Mouse (Mus musculus) brown adipose tissue, adult 24 weeks (tissue): ENCODE data around the gene Mfap1b. TPM values are rescaled to one million over a fixed set of nuclear protein-coding genes. Genes with fewer than 3 reads are reported as not detected.
"Not testable (repeated sequence)": the region's sequence is repeated elsewhere in the genome, so short reads cannot be mapped to it uniquely, and the experiment has no call there.

Experiments
- H3K27ac ChIP-seq: fragments of 200-500 bp; replicated peaks from 2 replicates; pipeline ENCODE4 v1.5.1; 2012; ENCODE audit warnings: low read depth, mild to moderate bottlenecking, low read length
- H3K4me1 ChIP-seq: fragments of 200-500 bp; 2 replicates; pipeline ENCODE4 v1.6.1; 2012; ENCODE audit warnings: low read length, mixed read lengths; ENCODE audit not compliant: control insufficient read depth, insufficient read depth, insufficient read length
- H3K4me3 ChIP-seq: fragments of 200-500 bp; 2 replicates; pipeline ENCODE4 v1.5.1; 2012; ENCODE audit warnings: low read depth, mild to moderate bottlenecking, low read length, moderate library complexity; ENCODE audit not compliant: insufficient read depth
- polyA plus RNA-seq: library from polyadenylated mRNA; stranded (reverse); fragments of >200 nt; gene quantifications from 2 replicates; pipeline ENCODE4 v1.2.4, GENCODE M21; 2012; ENCODE audit not compliant: missing spikeins, insufficient read depth, insufficient read length

Gene Mfap1b
- polyA plus RNA-seq, result 22.1 and 30.8 TPM in 2 replicates

DNA sequence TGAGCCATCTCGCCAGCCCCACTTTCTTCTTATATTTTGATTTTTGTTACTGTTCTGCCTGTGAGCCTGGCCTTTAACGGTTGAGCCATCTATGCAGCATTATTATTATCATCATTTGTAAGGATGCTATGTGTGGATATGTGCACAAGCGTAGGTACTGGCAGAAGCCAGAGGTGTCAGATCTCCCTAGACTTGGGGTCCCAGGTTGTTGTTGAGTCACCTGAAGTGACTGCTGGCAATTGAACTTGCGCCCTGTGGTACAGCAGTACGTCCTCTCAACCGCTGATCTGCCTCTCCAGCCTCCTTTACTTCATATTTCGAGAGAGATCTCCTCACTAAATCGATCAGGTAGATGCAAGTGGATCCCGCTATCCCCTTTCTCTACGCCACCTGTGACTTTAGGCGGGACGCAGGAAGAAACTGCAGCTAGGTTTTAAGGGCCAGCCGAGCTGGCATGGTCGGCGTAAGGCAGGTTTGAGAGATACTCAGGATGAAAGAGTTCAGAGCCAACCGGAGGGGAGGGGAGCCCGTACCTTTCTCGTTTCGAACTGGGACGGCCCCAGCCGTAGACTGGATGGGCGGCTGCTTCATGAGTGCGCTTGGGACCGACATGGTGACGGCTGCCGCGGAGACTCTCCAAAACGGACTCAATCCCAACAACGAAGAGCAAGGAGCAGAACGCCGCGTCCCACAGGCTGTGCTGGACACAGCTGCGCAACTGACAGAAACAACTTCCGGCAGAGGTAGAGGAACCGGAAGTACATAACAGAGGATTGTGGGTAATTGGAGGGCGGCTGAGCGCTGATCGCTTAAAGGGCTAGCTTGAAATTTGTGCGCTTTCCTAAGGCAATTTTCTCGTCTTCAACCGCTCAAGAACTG is at the start of gene Mfap1b:
TSS of gene Mfap1b (minus strand) at position 767 of the 879 bp plus-strand sequence.
- not testable (repeated sequence) for H3K4me1 ChIP-seq
- Histone ChIP-seq H3K4me3 (peak within 1 kb of the TSS; percentile 74), H3K27ac (peak within 1 kb of the TSS; percentile 47)

DNA sequence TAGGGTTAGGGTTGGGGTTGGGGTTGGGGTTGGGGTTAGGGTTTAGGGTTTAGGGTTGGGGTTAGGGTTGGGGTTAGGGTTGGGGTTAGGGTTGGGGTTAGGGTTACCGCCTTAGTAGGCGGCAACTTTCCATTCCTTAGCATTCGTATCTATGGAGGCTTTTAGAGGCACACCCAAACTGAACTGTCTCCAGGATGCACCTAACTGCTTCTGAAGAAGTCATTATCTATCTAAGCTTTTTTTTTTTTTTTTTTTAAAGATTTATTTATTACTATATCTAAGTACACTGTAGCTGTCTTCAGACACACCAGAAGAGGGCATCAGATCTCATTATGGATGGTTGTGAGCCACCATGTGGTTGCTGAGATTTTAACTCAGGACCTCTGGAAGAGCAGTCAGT is 49.0 kb upstream of the Mfap1b start:
- not testable (repeated sequence) for H3K4me3 ChIP-seq

DNA sequence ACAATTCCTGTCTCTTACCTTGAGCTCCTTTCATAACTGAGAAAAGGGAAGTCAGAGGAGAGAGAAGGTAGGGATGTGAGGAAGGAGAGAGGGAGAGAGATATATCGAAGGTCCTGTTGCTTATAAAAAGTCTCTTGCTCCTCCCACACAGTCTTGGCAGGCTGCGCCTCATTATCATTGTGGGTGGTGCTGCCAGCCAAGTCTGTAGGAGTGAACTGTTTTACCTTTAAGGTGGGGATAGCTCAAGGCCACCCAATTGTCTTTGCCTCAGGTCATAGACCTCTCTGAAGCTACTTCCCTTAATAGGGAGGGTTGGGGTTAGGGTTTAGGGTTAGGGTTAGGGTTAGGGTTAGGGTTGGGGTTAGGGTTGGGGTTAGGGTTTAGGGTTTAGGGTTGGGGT is 48.1 kb upstream of the Mfap1b start:
- Histone ChIP-seq H3K27ac (no peak overlapping the region), H3K4me3 (no peak overlapping the region), H3K4me1 (no peaks in the 10 kb centered on the region)

More for the DNA sequence above, 49.0 kb upstream of the Mfap1b start:
- not testable (repeated sequence) for H3K27ac ChIP-seq, H3K4me1 ChIP-seq

DNA sequence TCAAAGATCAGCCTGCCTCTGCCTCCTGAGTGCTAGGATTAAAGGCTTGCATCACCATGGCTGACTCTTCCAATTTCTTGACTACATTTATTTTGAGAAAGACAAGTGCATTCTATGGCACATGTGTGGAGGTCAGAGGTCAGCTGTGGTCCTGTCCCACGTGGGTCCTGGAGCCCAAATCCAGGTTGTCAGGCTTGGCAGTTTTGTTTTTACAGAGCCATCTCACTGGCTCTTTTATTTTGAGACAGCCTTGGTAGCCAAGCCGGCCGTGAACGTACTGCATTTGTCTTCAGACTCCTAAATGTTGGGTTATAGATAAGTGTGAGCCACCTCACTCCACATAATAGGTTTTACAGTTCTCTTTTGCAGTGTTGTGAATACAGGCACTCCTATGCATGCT is 44.8 kb upstream of the Mfap1b start:
- H3K4me1 ChIP-seq, H3K4me3 ChIP-seq, H3K27ac ChIP-seq: not testable (repeated sequence)

- no peaks in the 10 kb centered on the region for H3K4me1 ChIP-seq
- H3K4me3 ChIP-seq, result no peak overlapping the region
- H3K27ac ChIP-seq, result no peak overlapping the region
Measured at GRCm38 (mm10) chr2:121518106-121518505, 44.2 kb upstream of the Mfap1b start.

- no peak overlapping the region for H3K27ac ChIP-seq
- H3K4me1 ChIP-seq, result no peaks in the 10 kb centered on the region; the same call in 1 of the 2 replicates
- H3K4me3 ChIP-seq, result no peak overlapping the region
Measured at GRCm38 (mm10) chr2:121514211-121514610, 40.3 kb upstream of the Mfap1b start.

GRCm38 (mm10) chr2:121512991-121513765 is 39.3 kb upstream of the Mfap1b start:
- not testable (repeated sequence) for H3K4me1 ChIP-seq, H3K27ac ChIP-seq, H3K4me3 ChIP-seq

DNA sequence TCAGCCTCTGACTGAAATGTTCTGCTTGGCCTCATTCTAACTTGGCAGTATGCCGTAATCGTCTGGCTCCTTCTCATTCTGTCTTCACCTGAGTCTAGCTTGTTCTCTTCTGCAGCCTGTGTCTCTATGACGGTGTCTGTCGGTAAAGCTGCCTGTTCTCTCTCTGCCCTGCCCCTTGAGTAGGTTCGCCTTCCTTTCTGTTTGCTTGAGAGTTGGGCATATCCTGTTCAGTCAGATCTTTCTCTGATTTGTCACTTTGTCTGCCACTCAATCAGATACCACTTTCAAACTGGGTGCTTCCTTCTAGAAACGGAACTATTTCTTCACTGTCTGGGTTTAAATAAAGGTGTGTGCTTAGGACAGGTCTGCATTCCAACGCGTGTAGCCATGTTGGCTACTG is 37.5 kb upstream of the Mfap1b start:
- no peak overlapping the region for H3K4me3 ChIP-seq
- peaks cover 5% of the 10 kb centered on the region for H3K4me1 ChIP-seq
- H3K27ac ChIP-seq, result no peak overlapping the region

GRCm38 (mm10) chr2:121509584-121509983 is 35.7 kb upstream of the Mfap1b start:
- Histone ChIP-seq H3K4me1 (peaks cover 5% of the 10 kb centered on the region), H3K27ac (no peak overlapping the region), H3K4me3 (peak overlapping the region; percentile 53)

DNA sequence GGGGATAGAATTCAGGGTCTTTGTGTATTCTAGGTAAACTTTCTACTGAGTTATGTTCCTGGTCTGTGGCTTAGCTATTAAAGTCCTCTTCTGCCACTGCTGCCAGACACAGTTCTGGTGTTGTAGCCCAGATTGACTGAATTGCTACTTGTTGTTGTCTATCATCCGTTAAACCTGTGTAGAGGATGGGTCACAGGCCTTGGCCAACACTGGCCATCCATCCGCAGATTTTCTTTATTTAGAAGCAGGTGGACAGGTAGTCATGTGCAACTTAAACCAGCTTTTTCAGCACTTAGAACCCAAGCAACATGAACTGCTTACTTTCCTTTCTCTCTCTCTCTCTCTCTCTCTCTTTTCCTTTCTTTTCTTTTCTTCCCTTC is 34.1 kb upstream of the Mfap1b start:
- Histone ChIP-seq H3K27ac (no peak overlapping the region), H3K4me1 (peaks cover 5% of the 10 kb centered on the region), H3K4me3 (peak overlapping the region; percentile 53)

DNA sequence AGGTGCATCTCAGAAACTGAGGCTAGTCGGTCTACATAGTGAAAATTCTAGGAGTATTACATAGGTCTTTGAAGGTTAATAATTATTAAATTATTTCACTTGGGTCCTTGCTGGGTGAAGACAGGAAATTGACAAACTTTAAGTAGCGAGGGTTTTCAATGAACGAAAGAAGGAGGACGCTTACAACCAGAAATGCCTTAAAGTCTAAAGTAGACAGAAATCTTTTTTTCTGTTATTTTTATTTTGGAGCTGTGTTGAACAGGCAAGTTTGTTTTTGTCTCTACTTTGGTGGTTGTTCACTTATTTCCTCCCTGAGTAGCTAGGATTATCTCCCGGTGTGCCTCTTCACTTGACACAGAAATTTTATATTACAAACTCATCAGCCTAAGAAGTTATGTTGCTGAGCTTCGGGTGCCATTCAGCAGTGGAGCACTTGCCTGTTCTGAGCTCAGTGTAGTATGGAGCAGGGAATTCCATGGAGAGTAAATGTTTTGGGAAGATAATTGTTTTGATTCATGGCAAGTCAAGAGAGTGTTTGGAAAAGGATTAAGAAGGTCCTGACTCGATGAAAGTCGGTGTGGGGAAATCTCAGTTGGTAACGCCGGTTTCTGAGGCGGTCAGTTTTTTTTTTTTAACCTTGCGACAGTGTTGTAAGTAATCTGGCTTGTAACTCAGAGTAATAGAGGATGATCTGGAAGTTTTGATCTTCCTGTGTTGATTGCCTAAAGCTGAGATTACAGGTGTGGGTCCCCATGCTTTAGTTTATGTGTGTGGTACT is 33.5 kb upstream of the Mfap1b start:
- H3K4me1 ChIP-seq, result peaks cover 5% of the 10 kb centered on the region
- peak overlapping the region; percentile 53 for H3K4me3 ChIP-seq
- H3K27ac ChIP-seq, result no peak overlapping the region

DNA sequence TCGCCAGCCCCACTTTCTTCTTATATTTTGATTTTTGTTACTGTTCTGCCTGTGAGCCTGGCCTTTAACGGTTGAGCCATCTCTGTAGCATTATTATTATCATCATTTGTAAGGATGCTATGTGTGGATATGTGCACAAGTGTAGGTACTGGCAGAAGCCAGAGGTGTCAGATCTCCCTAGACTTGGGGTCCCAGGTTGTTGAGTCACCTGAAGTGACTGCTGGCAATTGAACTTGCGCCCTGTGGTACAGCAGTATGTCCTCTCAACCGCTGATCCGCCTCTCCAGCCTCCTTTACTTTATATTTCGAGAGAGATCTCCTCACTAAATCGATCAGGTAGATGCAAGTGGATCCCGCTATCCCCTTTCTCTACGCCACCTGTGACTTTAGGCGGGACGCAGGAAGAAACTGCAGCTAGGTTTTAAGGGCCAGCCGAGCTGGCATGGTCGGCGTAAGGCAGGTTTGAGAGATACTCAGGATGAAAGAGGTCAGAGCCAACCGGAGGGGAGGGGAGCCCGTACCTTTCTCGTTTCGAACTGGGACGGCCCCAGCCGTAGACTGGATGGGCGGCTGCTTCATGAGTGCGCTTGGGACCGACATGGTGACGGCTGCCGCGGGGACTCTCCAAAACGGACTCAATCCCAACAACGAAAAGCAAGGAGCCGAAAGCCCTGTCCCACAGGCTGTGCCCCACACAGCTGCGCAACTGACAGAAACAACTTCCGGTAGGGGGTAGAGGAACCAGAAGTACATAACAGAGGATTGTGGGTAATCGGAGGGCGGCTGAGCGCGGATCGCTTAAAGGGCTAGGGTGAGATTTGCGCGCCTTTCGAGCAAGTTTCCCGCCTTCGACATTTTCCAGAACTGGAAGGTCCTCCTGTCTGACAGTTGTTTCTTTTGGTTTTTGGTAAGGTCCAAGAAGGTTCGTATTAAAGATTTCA is 32.3 kb upstream of the Mfap1b start, which contains the start of the genes Mfap1a and Wdr76:
TSS of gene Mfap1a (minus strand) at position 724 of the 941 bp plus-strand sequence.
TSS of gene Wdr76 (plus strand) at position 782 of the 941 bp plus-strand sequence.
- peak within 1 kb of the TSS; percentile 48; the same call in 1 of the 2 replicates for H3K27ac ChIP-seq
- H3K4me3 ChIP-seq, result peak within 1 kb of the TSS; percentile 65
- H3K4me1 ChIP-seq, result not testable (repeated sequence)

DNA sequence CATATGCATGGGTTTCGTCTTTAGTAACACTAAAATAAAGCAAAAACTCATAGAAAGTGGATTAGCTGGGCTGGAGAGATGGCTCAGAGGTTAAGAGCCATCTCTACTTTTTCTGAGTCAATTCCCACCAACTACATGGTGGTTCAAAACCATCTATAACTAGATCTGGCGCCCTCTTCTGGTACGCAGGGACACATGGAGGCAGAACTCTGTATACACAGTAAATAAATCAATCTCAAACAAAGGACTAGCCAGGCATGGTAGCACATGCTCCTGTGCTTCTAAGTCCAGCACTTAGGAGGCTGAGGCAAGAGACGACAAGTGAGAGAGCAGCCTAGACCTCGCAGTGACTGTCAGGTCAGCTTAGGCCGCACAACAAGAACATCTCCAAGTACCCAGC is 27.7 kb upstream of the Mfap1b start:
- H3K27ac ChIP-seq, H3K4me3 ChIP-seq, H3K4me1 ChIP-seq: not testable (repeated sequence)

GRCm38 (mm10) chr2:121484403-121484802 is 10.5 kb upstream of the Mfap1b start:
- not testable (repeated sequence) for H3K27ac ChIP-seq, H3K4me3 ChIP-seq, H3K4me1 ChIP-seq
